Mouse (Mus musculus) right cerebral cortex, postnatal 25 days (tissue): ENCODE results near the gene Xirp1.

Experiments used
- DNase-seq: peaks from one replicate; pipeline ENCODE4 v3.0.0; 2022

Xirp1 gene

GRCm38 (mm10) chr9:120023086-120023811 is at the start of gene Xirp1:
Gene Xirp1, minus strand, starts transcription at chr9:120023598.
- DNase-seq: no peak

- DNase-seq: peak; percentile 71
Measured at GRCm38 (mm10) chr9:120073169-120073568, 49.8 kb upstream of the Xirp1 start.

- DNase-seq: no peak
Measured at GRCm38 (mm10) chr9:120071251-120071650, 47.9 kb upstream of the Xirp1 start.

GRCm38 (mm10) chr9:120069779-120070178 is 46.4 kb upstream of the Xirp1 start, which contains the start of gene Cx3cr1:
Gene Cx3cr1, minus strand, starts transcription at chr9:120069879.
- DNase-seq: no peak

- DNase-seq: no peak
Measured at GRCm38 (mm10) chr9:120068047-120068446, 44.6 kb upstream of the Xirp1 start.

- no peak for DNase-seq
Measured at GRCm38 (mm10) chr9:120067609-120068008, 44.2 kb upstream of the Xirp1 start.

- DNase-seq: no peak
Measured at GRCm38 (mm10) chr9:120064317-120064716, 40.9 kb upstream of the Xirp1 start.

- DNase-seq: no peak
Measured at GRCm38 (mm10) chr9:120058730-120059129, 35.3 kb upstream of the Xirp1 start.

- DNase-seq: no peak
Measured at GRCm38 (mm10) chr9:120056201-120056600, 32.8 kb upstream of the Xirp1 start.

GRCm38 (mm10) chr9:120054545-120055277 is 31.3 kb upstream of the Xirp1 start:
- no peak for DNase-seq

- DNase-seq: no peak
Measured at GRCm38 (mm10) chr9:120049407-120049806, 26.0 kb upstream of the Xirp1 start.

GRCm38 (mm10) chr9:120048495-120048894 is 25.1 kb upstream of the Xirp1 start:
- DNase-seq: no peak

- no peak for DNase-seq
Measured at GRCm38 (mm10) chr9:120043115-120043514, 19.7 kb upstream of the Xirp1 start.

GRCm38 (mm10) chr9:120037414-120037813 is 14.0 kb upstream of the Xirp1 start:
- DNase-seq: peak; percentile 7

- DNase-seq: peak; percentile 14
Measured at GRCm38 (mm10) chr9:120034375-120034774, 11.0 kb upstream of the Xirp1 start.

- DNase-seq: no peak
Measured at GRCm38 (mm10) chr9:120032710-120033109, 9.3 kb upstream of the Xirp1 start.

GRCm38 (mm10) chr9:120030421-120030820 is 7.0 kb upstream of the Xirp1 start:
- DNase-seq: no peak

GRCm38 (mm10) chr9:120029880-120030279 is 6.5 kb upstream of the Xirp1 start:
- no peak for DNase-seq

GRCm38 (mm10) chr9:120027401-120028151 is 4.2 kb upstream of the Xirp1 start:
- no peak for DNase-seq

GRCm38 (mm10) chr9:120024625-120025024 is 1.2 kb upstream of the Xirp1 start:
- no peak for DNase-seq

GRCm38 (mm10) chr9:120024171-120024570 is 773 bp upstream of the Xirp1 start:
- no peak for DNase-seq

GRCm38 (mm10) chr9:120021164-120021563 is 2.2 kb downstream of the Xirp1 start:
- DNase-seq: no peak

- peak; percentile 56 for DNase-seq
Measured at GRCm38 (mm10) chr9:120020285-120020890, 3.0 kb downstream of the Xirp1 start.
